Mouse (Mus musculus): Measurements from ENCODE around the gene Olfr1412. TPM values are rescaled to one million over a fixed set of nuclear protein-coding genes. Genes with fewer than 3 reads are reported as not detected.

Olfr1412 gene
- polyA plus RNA-seq, 1 experiment: not detected

DNA sequence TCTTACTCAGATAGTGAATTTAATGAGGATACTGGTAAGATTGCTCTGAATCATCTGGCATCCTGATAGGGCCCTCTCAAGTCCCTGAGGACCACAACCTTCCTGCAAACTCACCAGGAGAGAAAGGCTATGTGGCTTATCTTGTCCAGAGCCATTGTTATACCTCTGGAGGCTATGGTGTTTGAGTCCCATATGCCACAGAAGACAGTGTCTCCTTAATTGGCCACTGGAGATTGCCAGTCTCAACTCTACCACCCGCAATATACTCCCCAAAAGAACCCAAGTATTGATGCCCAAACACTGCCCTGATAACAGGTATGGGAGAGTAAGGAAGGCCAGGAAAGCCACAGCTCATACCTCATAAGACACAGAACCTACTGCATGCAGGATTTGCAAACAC, 19.9 kb downstream of the Olfr1412 start, which contains the start of gene Olfr1410:
Olfr1410 (plus strand) TSS at position 301 of the 400 bp plus-strand sequence.
- Histone ChIP-seq H3K4me3 (ENCODE audit: low read depth, low read length) (no peak within 1 kb of the TSS), H3K4me1 (ENCODE audit: control insufficient read depth, insufficient read depth, insufficient read length, low read length) (no peaks in the 10 kb centered on the region), H3K27ac (ENCODE audit: insufficient read depth, low read depth, low read length) (no peak within 1 kb of the TSS), H3K36me3 (ENCODE audit: control insufficient read depth, insufficient read depth, low read length) (no peaks in the 10 kb centered on the region), H3K27me3 (ENCODE audit: control insufficient read depth, insufficient read depth, low read length) (no peaks in the 10 kb centered on the region)
- no peak for TF ChIP-seq POLR2A (IDR thresholded peaks at IDR 0.05; ENCODE audit: low read depth, low read length)
- no peak for TF ChIP-seq CTCF (IDR thresholded peaks at IDR 0.05; ENCODE audit: extremely low read depth, insufficient read length, insufficient replicate concordance, low read depth, low read length)
- WGBS: 74% methylated on average over 1 of the region's 1 CpGs

DNA sequence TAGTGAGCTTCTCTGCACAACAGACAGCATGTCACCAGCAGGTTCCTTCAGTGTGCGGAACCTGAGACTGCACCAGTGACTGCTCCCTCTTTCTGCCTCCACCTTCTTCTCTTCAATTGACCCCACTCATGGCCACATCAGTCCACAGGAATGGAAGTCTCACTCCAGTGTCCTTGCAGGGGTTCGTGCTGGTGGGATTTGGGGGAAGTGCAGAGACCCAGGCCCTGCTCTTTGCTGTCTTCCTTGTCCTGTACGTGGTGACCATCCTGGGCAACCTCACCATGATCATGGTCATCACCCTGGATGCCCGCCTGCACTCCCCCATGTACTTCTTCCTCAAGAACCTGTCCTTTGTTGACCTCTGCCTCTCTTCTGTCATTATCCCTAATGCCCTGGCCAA, 22.1 kb downstream of the Olfr1412 start:
- H3K4me3 ChIP-seq (ENCODE audit: low read depth, low read length): no peak overlapping the region

DNA sequence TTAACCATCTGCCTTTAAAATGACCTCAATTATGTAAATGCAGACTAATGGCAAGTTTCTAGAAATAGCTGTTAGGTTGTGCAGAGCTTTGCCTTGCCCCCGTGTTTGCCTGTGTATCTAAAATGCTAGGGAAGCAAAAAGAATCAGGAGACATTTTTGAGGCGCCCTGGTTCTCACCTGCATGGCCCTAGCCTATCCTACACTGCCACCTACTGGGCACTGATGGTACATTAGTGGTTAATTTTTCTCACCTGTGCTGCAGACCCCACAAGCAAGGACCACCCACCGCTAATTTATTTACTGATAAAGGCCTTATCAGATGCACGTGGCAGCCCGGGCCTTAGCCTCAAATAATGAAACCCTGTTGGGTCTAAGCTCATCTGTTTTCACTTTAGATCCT, 25.4 kb downstream of the Olfr1412 start:
- WGBS: 2% methylated on average over 5 of the region's 5 CpGs
- no peak overlapping the region for H3K4me3 ChIP-seq (ENCODE audit: low read depth, low read length)
- H3K27me3 ChIP-seq (ENCODE audit: control insufficient read depth, insufficient read depth, low read length): no peaks in the 10 kb centered on the region
- no peaks in the 10 kb centered on the region for H3K4me1 ChIP-seq (ENCODE audit: control insufficient read depth, insufficient read depth, insufficient read length, low read length)
- no peaks in the 10 kb centered on the region for H3K36me3 ChIP-seq (ENCODE audit: control insufficient read depth, insufficient read depth, low read length)
- TF ChIP-seq POLR2A (IDR thresholded peaks at IDR 0.05; ENCODE audit: low read depth, low read length) (no peak), CTCF (IDR thresholded peaks at IDR 0.05; ENCODE audit: extremely low read depth, insufficient read length, insufficient replicate concordance, low read depth, low read length) (peak; percentile 85; the same call in 1 of the 2 replicates)
- H3K27ac ChIP-seq (ENCODE audit: insufficient read depth, low read depth, low read length): no peak overlapping the region

More for the DNA sequence above, 22.1 kb downstream of the Olfr1412 start:
- WGBS: 71% methylated on average over 4 of the region's 4 CpGs
- TF ChIP-seq POLR2A (IDR thresholded peaks at IDR 0.05; ENCODE audit: low read depth, low read length) (no peak), CTCF (IDR thresholded peaks at IDR 0.05; ENCODE audit: extremely low read depth, insufficient read length, insufficient replicate concordance, low read depth, low read length) (no peak)
- H3K27me3 ChIP-seq (ENCODE audit: control insufficient read depth, insufficient read depth, low read length): no peaks in the 10 kb centered on the region
- H3K27ac ChIP-seq (ENCODE audit: insufficient read depth, low read depth, low read length): no peak overlapping the region
- no peaks in the 10 kb centered on the region for H3K36me3 ChIP-seq (ENCODE audit: control insufficient read depth, insufficient read depth, low read length)
- H3K4me1 ChIP-seq (ENCODE audit: control insufficient read depth, insufficient read depth, insufficient read length, low read length): no peaks in the 10 kb centered on the region

- Histone ChIP-seq H3K36me3 (ENCODE audit: control insufficient read depth, insufficient read depth, low read length) (no peaks in the 10 kb centered on the region), H3K4me3 (ENCODE audit: low read depth, low read length) (no peak overlapping the region), H3K27ac (ENCODE audit: insufficient read depth, low read depth, low read length) (no peak overlapping the region), H3K4me1 (ENCODE audit: control insufficient read depth, insufficient read depth, insufficient read length, low read length) (no peaks in the 10 kb centered on the region), H3K27me3 (ENCODE audit: control insufficient read depth, insufficient read depth, low read length) (no peaks in the 10 kb centered on the region)
- TF ChIP-seq CTCF (IDR thresholded peaks at IDR 0.05; ENCODE audit: extremely low read depth, insufficient read length, insufficient replicate concordance, low read depth, low read length) (no peak), POLR2A (IDR thresholded peaks at IDR 0.05; ENCODE audit: low read depth, low read length) (no peak)
- WGBS: 46% methylated on average over 4 of the region's 4 CpGs
Observed at GRCm38 (mm10) chr1:92613175-92613574, 27.6 kb downstream of the Olfr1412 start.

GRCm38 (mm10) chr1:92614516-92614915, 28.9 kb downstream of the Olfr1412 start:
- Histone ChIP-seq H3K27me3 (ENCODE audit: control insufficient read depth, insufficient read depth, low read length) (no peaks in the 10 kb centered on the region), H3K4me3 (ENCODE audit: low read depth, low read length) (no peak overlapping the region), H3K27ac (ENCODE audit: insufficient read depth, low read depth, low read length) (no peak overlapping the region), H3K36me3 (ENCODE audit: control insufficient read depth, insufficient read depth, low read length) (no peaks in the 10 kb centered on the region), H3K4me1 (ENCODE audit: control insufficient read depth, insufficient read depth, insufficient read length, low read length) (no peaks in the 10 kb centered on the region)
- TF ChIP-seq POLR2A (IDR thresholded peaks at IDR 0.05; ENCODE audit: low read depth, low read length) (no peak), CTCF (IDR thresholded peaks at IDR 0.05; ENCODE audit: extremely low read depth, insufficient read length, insufficient replicate concordance, low read depth, low read length) (no peak)
- WGBS: 3% methylated on average over 1 of the region's 1 CpGs

- no peaks in the 10 kb centered on the region for H3K36me3 ChIP-seq (ENCODE audit: control insufficient read depth, insufficient read depth, low read length)
- H3K27ac ChIP-seq (ENCODE audit: insufficient read depth, low read depth, low read length): no peak overlapping the region
- H3K4me3 ChIP-seq (ENCODE audit: low read depth, low read length): no peak overlapping the region
- no peaks in the 10 kb centered on the region for H3K27me3 ChIP-seq (ENCODE audit: control insufficient read depth, insufficient read depth, low read length)
- WGBS: 34% methylated on average over 1 of the region's 1 CpGs
- H3K4me1 ChIP-seq (ENCODE audit: control insufficient read depth, insufficient read depth, insufficient read length, low read length): no peaks in the 10 kb centered on the region
- TF ChIP-seq CTCF (IDR thresholded peaks at IDR 0.05; ENCODE audit: extremely low read depth, insufficient read length, insufficient replicate concordance, low read depth, low read length) (no peak), POLR2A (IDR thresholded peaks at IDR 0.05; ENCODE audit: low read depth, low read length) (no peak)
Observed at GRCm38 (mm10) chr1:92616046-92616445, 30.5 kb downstream of the Olfr1412 start.

DNA sequence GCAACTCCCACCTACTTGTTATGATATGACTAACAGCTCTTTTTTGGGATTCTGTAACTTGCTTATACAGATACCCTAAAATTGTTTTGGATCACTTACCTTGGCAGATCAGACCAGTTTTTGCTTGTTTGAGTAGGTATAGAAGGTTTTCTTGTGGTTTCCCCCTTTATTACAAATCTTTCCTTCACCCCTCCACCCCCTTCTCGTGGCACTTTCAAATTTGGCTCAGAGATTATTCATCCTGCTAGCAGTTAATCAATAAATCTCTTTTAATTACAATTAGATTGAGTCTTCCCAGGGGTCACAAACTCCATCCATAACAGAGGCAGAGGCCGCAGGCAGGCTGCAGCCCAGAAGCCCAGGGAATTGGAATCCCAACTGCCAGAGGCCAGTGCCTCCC, 31.9 kb downstream of the Olfr1412 start, which contains the start of gene Olfr12:
Olfr12 (plus strand) TSS at position 301 of the 400 bp plus-strand sequence.
- Histone ChIP-seq H3K4me1 (ENCODE audit: control insufficient read depth, insufficient read depth, insufficient read length, low read length) (no peaks in the 10 kb centered on the region), H3K27me3 (ENCODE audit: control insufficient read depth, insufficient read depth, low read length) (no peaks in the 10 kb centered on the region), H3K27ac (ENCODE audit: insufficient read depth, low read depth, low read length) (no peak within 1 kb of the TSS), H3K4me3 (ENCODE audit: low read depth, low read length) (no peak within 1 kb of the TSS), H3K36me3 (ENCODE audit: control insufficient read depth, insufficient read depth, low read length) (no peaks in the 10 kb centered on the region)
- 47% methylated on average over 2 of the region's 2 CpGs for WGBS
- TF ChIP-seq CTCF (IDR thresholded peaks at IDR 0.05; ENCODE audit: extremely low read depth, insufficient read length, insufficient replicate concordance, low read depth, low read length): no peak
